Mouse (Mus musculus) lung, postnatal 0 days (tissue): ENCODE data around the gene Klhdc10.

ENCODE experiments used
- CTCF ChIP-seq: IDR thresholded peaks from 2 replicates; pipeline ENCODE4 v1.5.1; 2016; ENCODE audit warnings: antibody characterized with exemption, mild to moderate bottlenecking
- EP300 ChIP-seq: IDR thresholded peaks from 2 replicates; pipeline ENCODE4 v1.6.1; 2016; ENCODE audit warnings: antibody characterized with exemption, mild to moderate bottlenecking, control low read depth

- no peak for TF ChIP-seq CTCF
- TF ChIP-seq EP300: no peak
These were observed 48.9 kb upstream of the Klhdc10 start for GRCm38 (mm10) chr6:30352762-30353161.
